Mouse (Mus musculus): ENCODE measurements around the gene Psmd12. TPM values are rescaled to one million over a fixed set of nuclear protein-coding genes. Genes with fewer than 3 reads are reported as not detected.
"Not testable (repeated sequence)": the region's sequence is repeated elsewhere in the genome, so short reads cannot be mapped to it uniquely, and the experiment has no call there.

Gene Psmd12
- total RNA-seq, 2 experiments from 2014 or later, result 105 to 106 TPM

GRCm38 (mm10) chr11:107502801-107503200 lies 23.5 kb downstream of the Psmd12 start:
- DNase-seq, result no peak
- intact Hi-C loops (cut with DNase I; ENCODE audit: low total_unique reads), result no loop called here

GRCm38 (mm10) chr11:107504364-107504763 lies 25.1 kb downstream of the Psmd12 start:
- intact Hi-C loops (cut with DNase I; ENCODE audit: low total_unique reads); DNase-seq: not testable (repeated sequence)

DNA sequence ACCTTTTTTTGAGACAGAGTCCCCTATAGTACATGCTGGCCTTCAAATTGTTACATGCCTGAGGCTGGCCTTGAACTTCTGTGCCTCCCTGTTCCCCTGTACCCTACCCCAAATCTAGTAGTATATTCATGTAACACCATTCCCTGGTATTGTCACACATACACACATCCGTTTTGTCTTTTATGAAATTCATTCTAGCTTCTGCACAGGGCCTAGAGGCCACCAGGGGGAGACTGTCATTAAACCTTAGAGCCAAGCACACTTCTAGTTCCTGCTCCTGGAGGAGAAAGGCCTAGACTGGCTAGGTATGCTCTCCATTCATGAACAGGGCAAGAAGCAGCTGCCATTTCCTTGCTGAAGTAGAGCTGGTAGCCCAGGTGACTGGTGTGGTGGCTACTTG lies 27.0 kb downstream of the Psmd12 start:
- DNase-seq, result no peak
- intact Hi-C loops (cut with DNase I; ENCODE audit: low total_unique reads), result no loop called here

GRCm38 (mm10) chr11:107509631-107510338 lies 30.5 kb downstream of the Psmd12 start:
- intact Hi-C loops (cut with DNase I; ENCODE audit: low total_unique reads), result no loop called here
- no peak for DNase-seq

- peak; percentile 26 for DNase-seq
- intact Hi-C loops (cut with DNase I; ENCODE audit: low total_unique reads), result no loop called here
These were observed 31.3 kb downstream of the Psmd12 start for GRCm38 (mm10) chr11:107510362-107511269.

- DNase-seq, result peak; percentile 42
- intact Hi-C loops (cut with DNase I; ENCODE audit: low total_unique reads), result not testable (repeated sequence)
These were observed 32.7 kb downstream of the Psmd12 start for GRCm38 (mm10) chr11:107511954-107512353.

- intact Hi-C loops (cut with DNase I; ENCODE audit: low total_unique reads), result no loop called here
- no peak for DNase-seq
These were observed 33.8 kb downstream of the Psmd12 start for GRCm38 (mm10) chr11:107513047-107513446.

- no peak for DNase-seq
- intact Hi-C loops (cut with DNase I; ENCODE audit: low total_unique reads), result no loop called here
These were observed 37.1 kb downstream of the Psmd12 start for GRCm38 (mm10) chr11:107516387-107516786.

DNA sequence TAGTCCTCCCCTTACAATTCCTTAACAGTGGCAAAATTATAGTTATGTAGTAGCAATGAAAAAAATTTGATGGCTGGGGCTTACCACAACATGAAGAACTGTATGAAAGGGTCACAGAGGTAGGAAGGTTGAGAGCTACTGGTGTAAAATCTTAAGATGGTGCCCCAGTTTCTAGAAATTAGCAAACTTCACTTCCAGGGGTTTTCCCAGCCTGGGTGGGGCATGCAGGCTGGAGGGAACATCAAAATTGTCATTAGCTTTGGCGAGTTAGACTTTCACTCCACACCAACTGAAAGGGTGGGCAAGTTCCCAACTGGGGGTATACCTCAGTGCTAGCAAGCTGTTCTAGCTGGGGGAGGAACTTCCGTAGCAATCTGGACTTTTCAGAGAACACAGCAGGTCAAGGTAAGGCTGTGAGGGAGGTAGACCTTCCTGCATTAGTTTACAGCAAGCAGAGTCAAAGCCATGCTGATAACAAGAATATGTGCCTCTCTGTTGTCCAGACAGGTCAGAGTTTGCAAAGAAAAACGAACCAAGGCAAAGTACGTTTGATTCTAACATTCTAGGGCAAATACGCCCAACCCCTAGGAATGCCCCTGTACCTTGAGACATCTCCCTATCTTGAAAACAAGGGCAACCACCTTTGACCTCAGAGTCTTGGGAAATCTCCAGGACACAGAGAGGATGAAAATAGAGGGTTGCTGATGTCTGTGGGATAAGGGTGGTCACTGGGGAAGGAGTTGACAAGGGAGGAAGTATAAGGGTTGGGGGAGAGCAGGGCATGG lies 39.6 kb downstream of the Psmd12 start:
- no peak for DNase-seq
- intact Hi-C loops (cut with DNase I; ENCODE audit: low total_unique reads), result no loop called here

GRCm38 (mm10) chr11:107521153-107521552 lies 41.9 kb downstream of the Psmd12 start:
- intact Hi-C loops (cut with DNase I; ENCODE audit: low total_unique reads), result no loop called here
- DNase-seq, result no peak

GRCm38 (mm10) chr11:107524966-107525365 lies 45.7 kb downstream of the Psmd12 start:
- intact Hi-C loops (cut with DNase I; ENCODE audit: low total_unique reads), result no loop called here
- DNase-seq, result no peak

GRCm38 (mm10) chr11:107527632-107528031 lies 48.3 kb downstream of the Psmd12 start:
- intact Hi-C loops (cut with DNase I; ENCODE audit: low total_unique reads), result no loop called here
- no peak for DNase-seq

DNA sequence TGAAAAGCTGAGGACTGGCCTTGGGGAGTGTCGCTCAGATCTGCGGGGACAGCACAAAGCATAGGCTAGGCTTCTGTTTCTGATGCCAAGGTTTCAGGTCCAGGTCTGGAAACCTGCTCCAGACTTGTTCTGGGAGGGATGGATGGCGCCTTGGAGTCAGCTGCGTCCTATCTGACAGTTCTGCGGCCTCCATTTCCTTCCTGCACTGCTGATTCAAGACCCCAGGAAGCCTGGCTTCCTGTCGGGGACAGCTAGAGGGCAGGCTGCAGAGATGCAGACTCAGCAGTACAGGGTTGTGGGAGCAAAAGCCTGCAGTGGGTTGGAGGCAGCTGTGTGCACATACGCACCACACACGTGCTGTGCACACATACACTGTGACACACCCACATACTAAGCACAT lies 50.0 kb downstream of the Psmd12 start:
- peak; percentile 14 for DNase-seq
- intact Hi-C loops (cut with DNase I; ENCODE audit: low total_unique reads), result no loop called here

DNA sequence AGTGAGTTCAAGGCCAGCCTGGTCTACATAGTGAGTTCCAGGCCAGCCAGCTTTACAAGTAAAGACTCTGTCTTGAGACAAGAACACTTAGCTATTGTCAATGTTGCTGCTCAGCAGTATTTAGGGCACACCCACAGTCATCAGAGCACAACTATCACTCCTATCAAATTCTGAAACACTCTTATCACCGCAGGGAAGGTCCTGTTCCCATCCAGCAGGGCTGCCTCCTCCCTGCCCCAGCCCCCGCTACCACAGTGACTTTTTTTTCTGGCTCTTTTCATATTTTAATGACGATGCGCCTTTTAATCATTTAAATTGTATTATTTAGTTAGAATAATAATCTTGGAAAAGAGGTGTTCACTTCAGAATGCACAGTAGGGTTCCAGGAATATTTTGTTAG lies 52.2 kb downstream of the Psmd12 start:
- intact Hi-C loops (cut with DNase I; ENCODE audit: low total_unique reads), result no loop called here
- no peak for DNase-seq

DNA sequence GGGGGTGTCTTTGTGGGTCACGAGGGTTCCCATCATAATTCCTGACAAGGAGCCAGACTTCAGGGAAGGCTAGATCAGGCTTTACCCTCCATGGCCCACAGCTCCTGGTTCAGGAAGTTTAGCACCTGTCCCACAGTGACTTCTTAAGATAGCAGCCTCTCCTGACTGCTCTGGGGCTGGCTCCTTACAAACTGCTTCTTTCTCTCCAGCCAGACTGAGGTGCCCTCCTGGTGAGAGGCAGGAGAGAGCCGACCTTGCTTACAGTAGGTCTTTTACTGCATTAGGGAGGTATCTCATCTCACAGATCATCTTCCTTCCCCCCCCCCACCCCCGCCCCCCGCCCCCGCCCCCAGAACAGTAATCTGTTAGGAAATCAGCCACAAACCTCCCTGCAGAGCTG lies 53.0 kb downstream of the Psmd12 start:
- intact Hi-C loops (cut with DNase I; ENCODE audit: low total_unique reads), result no loop called here
- DNase-seq, result no peak

DNA sequence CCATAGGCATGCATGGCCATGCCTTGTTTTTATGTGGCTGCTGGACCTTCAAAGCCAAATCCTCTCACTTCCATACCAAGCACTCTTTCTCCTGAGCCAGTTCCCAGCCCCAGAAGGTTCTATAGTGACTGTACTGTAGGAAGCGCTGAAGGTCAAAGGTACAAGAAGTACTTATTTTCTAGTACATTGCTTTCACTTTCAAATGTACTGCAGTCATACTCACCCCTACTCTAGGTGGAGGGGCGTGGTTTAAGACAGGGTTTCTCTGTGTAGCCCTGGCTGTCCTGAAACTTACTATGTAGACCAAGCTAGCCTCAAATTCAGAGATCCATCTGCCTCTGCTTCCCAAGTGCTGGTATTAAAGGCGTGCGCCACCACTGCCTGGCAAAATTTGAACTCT lies 59.7 kb downstream of the Psmd12 start:
- no peak for DNase-seq
- intact Hi-C loops (cut with DNase I; ENCODE audit: low total_unique reads), result no loop called here

DNA sequence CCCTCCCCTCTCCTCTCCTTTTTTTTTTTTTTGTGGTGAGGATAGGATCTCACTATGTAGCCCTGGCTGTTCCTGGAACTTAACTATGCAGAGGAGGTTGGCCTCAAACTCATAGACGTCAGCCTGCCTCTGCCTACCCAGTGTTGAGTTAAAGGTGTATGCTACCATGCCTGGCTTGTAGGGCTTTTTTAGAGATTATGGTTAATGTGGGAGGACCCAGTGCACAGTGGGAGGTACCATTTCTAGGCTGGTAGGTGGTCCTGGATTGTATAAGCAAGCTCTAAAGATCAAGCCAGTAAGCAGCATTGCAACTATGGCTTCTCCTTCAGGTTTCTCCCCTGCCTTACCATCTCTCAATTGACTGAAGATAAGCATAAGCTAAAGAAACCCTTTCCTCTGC lies 61.1 kb downstream of the Psmd12 start:
- DNase-seq, result no peak
- intact Hi-C loops (cut with DNase I; ENCODE audit: low total_unique reads), result no loop called here

DNA sequence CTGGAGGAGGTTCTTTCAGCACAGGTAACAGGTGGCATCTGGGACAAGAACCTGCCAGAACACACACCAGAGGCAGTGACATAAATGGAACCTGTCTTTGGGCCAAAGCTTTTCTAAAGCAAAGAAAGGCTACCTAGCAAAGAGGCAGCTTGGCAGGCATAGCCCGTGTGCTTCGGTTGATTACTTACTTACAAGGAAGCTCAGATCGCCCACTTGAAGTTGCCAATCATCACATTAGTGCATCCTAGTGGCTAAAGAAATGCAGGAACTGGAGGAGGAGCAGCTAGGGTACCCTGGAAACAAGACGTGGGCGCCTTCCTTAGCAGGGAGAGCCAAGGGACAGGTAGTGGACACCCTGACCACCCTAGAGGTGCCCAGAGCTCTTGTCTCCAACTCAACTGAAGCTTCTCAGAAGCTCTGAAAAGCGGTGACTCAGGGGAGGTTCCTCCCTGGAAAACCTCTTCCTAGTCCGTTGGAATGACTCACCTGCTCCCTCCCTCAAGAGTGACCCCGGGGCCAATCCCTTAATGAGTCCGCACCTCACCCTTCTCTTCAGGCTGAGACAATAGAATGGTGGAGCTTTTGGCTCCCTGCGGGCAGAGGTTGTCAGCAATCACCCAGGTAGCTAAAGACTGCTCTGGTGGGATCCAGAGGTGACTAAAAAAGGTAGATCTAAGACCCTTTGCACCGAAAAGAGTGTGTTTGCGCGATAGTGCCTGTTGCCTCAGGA lies 66.6 kb downstream of the Psmd12 start:
- intact Hi-C loops (cut with DNase I; ENCODE audit: low total_unique reads), result no loop called here
- no peak for DNase-seq

DNA sequence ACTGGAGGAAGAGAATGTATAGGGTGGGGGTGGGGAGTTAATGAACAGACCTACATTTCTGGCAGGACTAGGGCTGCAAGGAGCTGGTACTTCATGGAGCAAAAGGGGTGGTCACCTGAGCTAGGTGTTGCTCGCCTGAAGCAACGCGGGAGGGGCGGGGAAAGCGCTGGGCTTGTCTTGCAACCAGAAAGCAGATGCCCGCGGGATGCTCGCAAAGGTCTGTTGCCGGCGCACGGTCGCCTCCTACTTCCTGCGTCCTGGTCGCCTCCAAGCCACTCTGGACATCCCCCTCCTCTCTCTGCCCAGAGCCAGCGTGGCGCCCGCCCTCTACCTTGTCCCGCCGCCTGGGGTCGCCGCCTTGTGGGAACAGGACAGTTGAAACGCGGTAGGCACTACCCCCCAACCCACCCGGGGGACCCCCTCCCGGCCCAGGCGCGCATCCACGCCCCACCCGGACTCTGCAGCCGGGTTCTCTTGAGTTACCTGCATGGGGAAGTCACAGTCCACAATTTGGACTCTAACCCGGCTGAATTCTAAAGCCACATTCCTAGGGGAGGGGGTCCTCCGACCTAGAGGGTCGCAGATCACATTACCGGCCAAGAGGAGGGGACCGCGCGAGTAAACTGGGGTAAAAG lies 67.5 kb downstream of the Psmd12 start:
- intact Hi-C loops (cut with DNase I; ENCODE audit: low total_unique reads), result no loop called here
- peak; percentile 22 for DNase-seq

Data from gastrocnemius, postnatal 14 days (tissue).